9 mouse cellular contexts compared by ENCODE assay signal in the genomic region with DNA sequence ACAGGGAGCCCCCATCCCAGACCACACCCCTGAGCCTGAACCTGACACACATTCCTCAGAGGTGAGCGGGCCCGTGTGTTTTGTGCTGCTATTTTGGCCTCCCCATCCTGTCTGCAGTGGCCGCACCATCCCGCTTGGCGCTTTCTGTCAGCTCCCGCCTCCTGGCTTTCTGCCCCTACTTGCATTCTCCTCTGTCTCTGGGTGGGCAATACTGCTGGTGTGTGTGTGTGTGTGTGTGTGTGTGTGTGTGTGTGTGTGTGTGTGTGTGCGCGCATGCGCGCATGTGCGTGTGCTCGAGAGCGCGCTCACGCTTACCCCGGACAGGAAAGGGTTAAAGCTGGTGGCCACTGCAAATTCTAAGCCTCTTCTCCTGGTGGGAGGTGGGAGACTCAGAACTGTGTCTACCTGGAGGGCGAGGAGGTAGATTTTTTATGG. TPM values are rescaled to one million over a fixed set of nuclear protein-coding genes. Genes with fewer than 3 reads are reported as not detected.
DNase-seq lines count a peak whose midpoint lies in the region; ATAC-seq lines count a peak whose summit lies in the region.
"Had no signal": no experiment of that assay in that cellular context is flagged by ENCODE, and none has a peak within 500 bp of the region (broad histone marks: within the 10 kb centered on the region; RNA-seq: fewer than 3 reads in every experiment).

No protein-coding gene starts in this region.

- peak overlapping the region; percentile 99 for H3K4me2 ChIP-seq in midbrain, embryonic 13.5 days (replicated peaks)

- H3K4me1 ChIP-seq in heart, embryonic 10.5 days: peaks cover 100% of the 10 kb centered on the region
- H3K4me1 ChIP-seq in midbrain, embryonic 13.5 days (replicated peaks): peaks cover 98% of the 10 kb centered on the region

- peak; percentile 76 for DNase-seq in left cerebral cortex, postnatal 4 days
- no peak for DNase-seq in left cerebral cortex, postnatal 36 days (ENCODE audit: low spot score in 2 of 2)
- peak; percentile 74 for DNase-seq in cerebellum, adult 9-11 months
- no peak for DNase-seq in heart, embryonic 10.5 days (ENCODE audit: low spot score)
- peak; percentile 71 for DNase-seq in kidney, postnatal 10 days
- DNase-seq in spleen, postnatal 4 days (ENCODE audit: low spot score in 2 of 2): no peak

- WGBS in heart, embryonic 10.5 days: 2% methylated on average over 17 of the region's 17 CpGs
- WGBS in midbrain, embryonic 13.5 days: 5% methylated on average over 17 of the region's 17 CpGs

- intact Hi-C loops in left cerebral cortex, postnatal 4 days (cut with DNase I): no loop called here
- intact Hi-C loops in left cerebral cortex, postnatal 36 days (cut with DNase I): no loop called here

- H3K27me3 ChIP-seq in heart, embryonic 10.5 days (ENCODE audit: insufficient read depth, poor library complexity, severe bottlenecking): no peaks in the 10 kb centered on the region
- H3K27me3 ChIP-seq in midbrain, embryonic 13.5 days: no peaks in the 10 kb centered on the region

- peak overlapping the region; percentile 97 for H3K4me3 ChIP-seq in heart, embryonic 10.5 days
- H3K4me3 ChIP-seq in midbrain, embryonic 13.5 days (replicated peaks): peak overlapping the region; percentile 23

- ATAC-seq in midbrain, embryonic 13.5 days: peak; percentile 35; the same call in 1 of the 2 replicates
- ATAC-seq in erythroblast, adult 5-6 weeks (replicated peaks; ENCODE audit: low FRiP score, poor library complexity, severe bottlenecking): no peak

- H3K36me3 ChIP-seq in heart, embryonic 10.5 days: peaks cover 9% of the 10 kb centered on the region; the same call in 1 of the 2 replicates
- peaks cover 4% of the 10 kb centered on the region; the same call in 1 of the 2 replicates for H3K36me3 ChIP-seq in midbrain, embryonic 13.5 days

- no peaks in the 10 kb centered on the region for H3K9me3 ChIP-seq in heart, embryonic 10.5 days
- no peaks in the 10 kb centered on the region for H3K9me3 ChIP-seq in midbrain, embryonic 13.5 days

- H3K9ac ChIP-seq in midbrain, embryonic 13.5 days (replicated peaks): peak overlapping the region; percentile 98

- H3K27ac ChIP-seq in heart, embryonic 10.5 days: peak overlapping the region; percentile 96
- peak overlapping the region; percentile 72 for H3K27ac ChIP-seq in midbrain, embryonic 13.5 days

RNA-seq across cellular contexts. Expression of a gene that starts 7.0 kb away (rescaled TPM):
- total RNA-seq in left cerebral cortex, postnatal 4 days (2021): 100 to 1,000 TPM; 109 to 113 TPM
- 10 to 100 TPM; 58.1 to 70.0 TPM for total RNA-seq in left cerebral cortex, postnatal 36 days (2021)
- 7.6 and 9.6 TPM in 2 replicates for polyA plus RNA-seq in heart, embryonic 10.5 days (2016; fragmentation: Nextera tagmentation; extraction: Ambion mirVana)
- polyA plus RNA-seq in midbrain, embryonic 13.5 days (2015; fragmentation: Nextera tagmentation; extraction: Ambion mirVana): 8.0 and 9.2 TPM in 2 replicates
- total RNA-seq in erythroblast, adult 5-6 weeks (2015; ENCODE audit: low replicate concordance): 0.77 and 0.84 TPM in 2 replicates
- 0.42 and 2.8 TPM in 2 replicates for total RNA-seq in erythroblast, adult 5-6 weeks (2017; ENCODE audit: low replicate concordance)

RNA-seq across cellular contexts. Expression of a gene that starts 34.9 kb away (rescaled TPM):
- total RNA-seq in left cerebral cortex, postnatal 4 days (2021): not detected
- total RNA-seq in left cerebral cortex, postnatal 36 days (2021): not detected
- polyA plus RNA-seq in heart, embryonic 10.5 days (2016; fragmentation: Nextera tagmentation; extraction: Ambion mirVana): 0.26 TPM in 1 of 2 replicates, not detected in the other
- polyA plus RNA-seq in midbrain, embryonic 13.5 days (2015; fragmentation: Nextera tagmentation; extraction: Ambion mirVana): not detected in 2 replicates
- not detected in 2 replicates for total RNA-seq in erythroblast, adult 5-6 weeks (2015; ENCODE audit: low replicate concordance)
- total RNA-seq in erythroblast, adult 5-6 weeks (2017; ENCODE audit: low replicate concordance): not detected in 2 replicates
- total RNA-seq: layer of hippocampus, postnatal 36 days had no signal

RNA-seq across cellular contexts. Expression of a gene that starts 48.7 kb away (rescaled TPM):
- not detected for total RNA-seq in left cerebral cortex, postnatal 4 days (2021)
- total RNA-seq in left cerebral cortex, postnatal 36 days (2021): not detected
- not detected in 2 replicates for polyA plus RNA-seq in heart, embryonic 10.5 days (2016; fragmentation: Nextera tagmentation; extraction: Ambion mirVana)
- polyA plus RNA-seq in midbrain, embryonic 13.5 days (2015; fragmentation: Nextera tagmentation; extraction: Ambion mirVana): not detected in 2 replicates
- total RNA-seq in erythroblast, adult 5-6 weeks (2015; ENCODE audit: low replicate concordance): not detected in 2 replicates
- not detected in 2 replicates for total RNA-seq in erythroblast, adult 5-6 weeks (2017; ENCODE audit: low replicate concordance)
- total RNA-seq: layer of hippocampus, postnatal 36 days had no signal

Comparison
In these comparisons a context has a peak if more than half of its experiments do, and no peak if none do; other contexts are left out.
1. DNase-seq: peak in left cerebral cortex, postnatal 4 days (single experiment), cerebellum, adult 9-11 months (single experiment) and kidney, postnatal 10 days (single experiment); none in left cerebral cortex, postnatal 36 days (0 of 2), heart, embryonic 10.5 days (single experiment) and spleen, postnatal 4 days (0 of 2).
2. RNA of a gene that starts 7.0 kb away (total RNA-seq): 109 to 113 TPM in left cerebral cortex, postnatal 4 days and 58.1 to 70.0 TPM in left cerebral cortex, postnatal 36 days; 0.42 to 2.8 TPM in erythroblast, adult 5-6 weeks; every median in the first group is over 10 times any median in the second.